Mouse (Mus musculus) naive thymus-derived CD4-positive, alpha-beta T cell, adult 5 months (primary cell): ENCODE results near the gene Gm28372. TPM values are rescaled to one million over a fixed set of nuclear protein-coding genes. Genes with fewer than 3 reads are reported as not detected.

Source experiments
- polyA plus RNA-seq: library from polyadenylated mRNA; unstranded; fragments of 100-300 nt; shearing (Covaris generic); gene quantifications from one replicate; pipeline ENCODE4 v1.2.1, GENCODE M21; 2017

The Gm28372 gene
- not detected for polyA plus RNA-seq

GRCm38 (mm10) chr2:130404939-130405338, at the start of gene Gm28372, which contains the start of gene 1700020A23Rik:
Gene Gm28372, plus strand, starts transcription at chr2:130405239.
Gene 1700020A23Rik, plus strand, starts transcription at chr2:130405259.

GRCm38 (mm10) chr2:130397186-130397985, 7.7 kb upstream of the Gm28372 start, which contains the start of gene Cpxm1:
Gene Cpxm1, minus strand, starts transcription at chr2:130397574.

GRCm38 (mm10) chr2:130406178-130406577, 1.1 kb downstream of the Gm28372 start, which contains the start of gene Tmem239:
Gene Tmem239, plus strand, starts transcription at chr2:130406478.

GRCm38 (mm10) chr2:130424126-130424853, 19.3 kb downstream of the Gm28372 start, which contains the start of the genes Vps16 and Pced1a:
Gene Vps16, plus strand, starts transcription at chr2:130424339.
Gene Pced1a, minus strand, starts transcription at chr2:130424701.

GRCm38 (mm10) chr2:130449794-130450433, 44.9 kb downstream of the Gm28372 start, which contains the start of gene Ptpra:
Gene Ptpra, plus strand, starts transcription at chr2:130450278.

Other genes starting within 250 kb of the Gm28372 start
- gene Snrpb, start 225.8 kb upstream of the Gm28372 start, polyA plus RNA-seq, result 383 TPM
- gene Tmc2, start 210.0 kb upstream of the Gm28372 start, polyA plus RNA-seq, result not detected
- 473 TPM for gene Nop56, start 130.8 kb upstream of the Gm28372 start, polyA plus RNA-seq
- 122 TPM for gene Idh3b, start 120.7 kb upstream of the Gm28372 start, polyA plus RNA-seq
- gene Ebf4, start 110.1 kb upstream of the Gm28372 start, polyA plus RNA-seq, result not detected
- gene Cpxm1, start 7.7 kb upstream of the Gm28372 start, polyA plus RNA-seq, result not detected
- not detected for gene 1700020A23Rik, start within 50 bp of the Gm28372 start, polyA plus RNA-seq
- gene Tmem239, start 1.2 kb downstream of the Gm28372 start, polyA plus RNA-seq, result not detected
- 306 TPM for gene Vps16, start 19.1 kb downstream of the Gm28372 start, polyA plus RNA-seq
- gene Pced1a, start 19.5 kb downstream of the Gm28372 start, polyA plus RNA-seq, result 14.7 TPM
- gene Ptpra, start 45.0 kb downstream of the Gm28372 start, polyA plus RNA-seq, result 175 TPM
- gene Mrps26, start 158.5 kb downstream of the Gm28372 start, polyA plus RNA-seq, result 77.1 TPM
- gene Oxt, start 170.9 kb downstream of the Gm28372 start, polyA plus RNA-seq, result not detected
- not detected for gene Avp, start 177.3 kb downstream of the Gm28372 start, polyA plus RNA-seq
- 11.1 TPM for gene Fastkd5, start 224.8 kb downstream of the Gm28372 start, polyA plus RNA-seq
- gene Ubox5, start 224.8 kb downstream of the Gm28372 start, polyA plus RNA-seq, result 3.5 TPM
- 4.3 TPM for gene Lzts3, start 237.6 kb downstream of the Gm28372 start, polyA plus RNA-seq